Mouse (Mus musculus) MEL (cell line): Measurements from ENCODE around the gene Pacsin1. TPM values are rescaled to one million over a fixed set of nuclear protein-coding genes. Genes with fewer than 3 reads are reported as not detected.

ENCODE experiments used
- DNase-seq: peaks from one replicate; pipeline ENCODE4 v3.0.0; 2011; ENCODE audit warnings: low read depth, low spot score
- H3K27ac ChIP-seq: 2 replicates; pipeline ENCODE4 v1.5.1; 2012; ENCODE audit warnings: low read depth, mild to moderate bottlenecking, control low read depth, low read length, moderate library complexity; ENCODE audit not compliant: control insufficient read depth
- H3K27me3 ChIP-seq, 2 experiments: fragments of 150-350 bp in 1 of 2; sonication (generic) in 1 of 2; 2 replicates each; pipeline ENCODE4 v1.6.1; 2012; ENCODE audit warnings: low read length in 2 of 2, mild to moderate bottlenecking in 2 of 2, improper control_type of control experiment in 1 of 2, moderate library complexity in 1 of 2; ENCODE audit not compliant: insufficient read depth in 2 of 2, control insufficient read depth in 1 of 2
- H3K36me3 ChIP-seq, 2 experiments: 2 replicates each; pipeline ENCODE4 v1.6.1; 2012 to 2014; ENCODE audit warnings: low read length in 2 of 2, improper control_type of control experiment in 1 of 2, inconsistent platforms in 1 of 2, mild to moderate bottlenecking in 1 of 2; ENCODE audit not compliant: insufficient read depth in 2 of 2, control insufficient read depth in 1 of 2
- H3K4me1 ChIP-seq, 2 experiments: fragments of 150-350 bp in 1 of 2; sonication (generic) in 1 of 2; 2 replicates each; pipeline ENCODE4 v1.6.1; 2012; ENCODE audit warnings: low read length in 2 of 2, improper control_type of control experiment in 1 of 2, mild to moderate bottlenecking in 1 of 2; ENCODE audit not compliant: insufficient read depth in 2 of 2, control insufficient read depth in 1 of 2
- H3K4me3 ChIP-seq, 2 experiments: fragments of 150-350 bp in 1 of 2; sonication (generic) in 1 of 2; 2 replicates each; pipeline ENCODE4 v1.5.1; 2012; ENCODE audit warnings: low read depth in 2 of 2, low read length in 2 of 2, mild to moderate bottlenecking in 2 of 2, moderate library complexity in 2 of 2, control low read depth in 1 of 2, improper control_type of control experiment in 1 of 2; ENCODE audit not compliant: control insufficient read depth in 1 of 2, insufficient read depth in 1 of 2
- H3K79me2 ChIP-seq: 2 replicates; pipeline ENCODE4 v1.6.1; 2012; ENCODE audit warnings: mild to moderate bottlenecking, low read length, moderate library complexity; ENCODE audit not compliant: control insufficient read depth, poor library complexity, insufficient read depth
- H3K9ac ChIP-seq: 2 replicates; pipeline ENCODE4 v1.6.1; 2012; ENCODE audit warnings: low read depth, mild to moderate bottlenecking, control low read depth, low read length, moderate library complexity; ENCODE audit not compliant: control insufficient read depth, poor library complexity, severe bottlenecking
- H3K9me3 ChIP-seq: fragments of 150-350 bp; sonication (generic); replicated peaks from 2 replicates; pipeline ENCODE4 v1.6.1; 2012; ENCODE audit warnings: mild to moderate bottlenecking, low read length, improper control_type of control experiment, moderate library complexity; ENCODE audit not compliant: insufficient read depth
- BHLHE40 ChIP-seq: IDR thresholded peaks from 2 replicates; pipeline ENCODE4 v1.6.1; 2012; ENCODE audit warnings: low read depth, mild to moderate bottlenecking, inconsistent platforms, low read length, improper control_type of control experiment, borderline replicate concordance
- CTCF ChIP-seq, 3 experiments: IDR thresholded peaks in 2 of 3; conservative IDR thresholded peaks in 1 of 3; 2 replicates each; pipeline ENCODE4 v1.5.1; 2011 to 2012; ENCODE audit warnings: low read length in 3 of 3, low read depth in 2 of 3, mild to moderate bottlenecking in 2 of 3, improper control_type of control experiment in 1 of 3, inconsistent platforms in 1 of 3, mixed read lengths in 1 of 3, moderate library complexity in 1 of 3; ENCODE audit not compliant: control insufficient read depth in 1 of 3, insufficient read depth in 1 of 3, poor library complexity in 1 of 3, severe bottlenecking in 1 of 3
- E2F4 ChIP-seq: IDR thresholded peaks from 2 replicates; pipeline ENCODE4 v1.6.1; 2011; ENCODE audit warnings: low read depth, low read length, improper control_type of control experiment, borderline replicate concordance
- ETS1 ChIP-seq: IDR thresholded peaks from 2 replicates; pipeline ENCODE4 v1.6.1; 2012; ENCODE audit warnings: low read depth, mild to moderate bottlenecking, inconsistent platforms, low read length, improper control_type of control experiment, moderate library complexity
- GABPA ChIP-seq: IDR thresholded peaks from 2 replicates; pipeline ENCODE4 v1.6.1; 2012; ENCODE audit warnings: low read depth, mild to moderate bottlenecking, inconsistent platforms, low read length, improper control_type of control experiment, moderate library complexity
- HCFC1 ChIP-seq: IDR thresholded peaks from 2 replicates; pipeline ENCODE4 v1.6.1; 2012; ENCODE audit warnings: low read depth, mild to moderate bottlenecking, inconsistent platforms, low read length, improper control_type of control experiment, moderate library complexity
- KAT2A ChIP-seq: conservative IDR thresholded peaks from 2 replicates; pipeline ENCODE4 v1.6.1; 2012; ENCODE audit warnings: low read depth, low read length, improper control_type of control experiment, inconsistent platforms
- MXI1 ChIP-seq: IDR thresholded peaks from 2 replicates; pipeline ENCODE4 v1.6.1; 2011; ENCODE audit warnings: mild to moderate bottlenecking, low read depth, low read length, improper control_type of control experiment
- MYC ChIP-seq: IDR thresholded peaks from 2 replicates; pipeline ENCODE4 v1.6.1; 2011; ENCODE audit warnings: low read depth, mild to moderate bottlenecking, low read length, improper control_type of control experiment, moderate library complexity
- NELFE ChIP-seq: IDR thresholded peaks from 2 replicates; pipeline ENCODE4 v1.6.1; 2011; ENCODE audit warnings: low read depth, low read length, improper control_type of control experiment
- NRF1 ChIP-seq: IDR thresholded peaks from 2 replicates; pipeline ENCODE4 v1.6.1; 2014; ENCODE audit warnings: low read depth, mild to moderate bottlenecking, inconsistent platforms, low read length, improper control_type of control experiment, moderate library complexity; ENCODE audit not compliant: poor library complexity, insufficient read depth, severe bottlenecking
- POLR2A ChIP-seq, 2 experiments: IDR thresholded peaks; 2 replicates each; pipeline ENCODE4 v1.6.1; 2011 to 2012; ENCODE audit warnings: low read length in 2 of 2, mild to moderate bottlenecking in 2 of 2, control low read depth in 1 of 2, improper control_type of control experiment in 1 of 2, low read depth in 1 of 2, moderate library complexity in 1 of 2; ENCODE audit not compliant: control insufficient read depth in 1 of 2, insufficient read depth in 1 of 2, poor library complexity in 1 of 2
- TAL1 ChIP-seq: IDR thresholded peaks from 2 replicates; pipeline ENCODE4 v1.6.1; 2012; ENCODE audit warnings: mild to moderate bottlenecking, inconsistent platforms, low read length, moderate library complexity, mixed read lengths
- TBP ChIP-seq: IDR thresholded peaks from 2 replicates; pipeline ENCODE4 v1.8.0; 2011; ENCODE audit warnings: low read depth, low read length, improper control_type of control experiment
- ZKSCAN1 ChIP-seq: IDR thresholded peaks from 2 replicates; pipeline ENCODE4 v1.6.1; 2012; ENCODE audit warnings: low read depth, mild to moderate bottlenecking, inconsistent platforms, low read length, improper control_type of control experiment, moderate library complexity
- ZMIZ1 ChIP-seq: IDR thresholded peaks from 2 replicates; pipeline ENCODE4 v1.6.1; 2012; ENCODE audit warnings: low read depth, mild to moderate bottlenecking, inconsistent platforms, low read length, improper control_type of control experiment, moderate library complexity
- polyA plus RNA-seq, 2 experiments: library from polyadenylated mRNA; stranded (reverse) in 1 of 2; unstranded in 1 of 2; fragments of >175 nt in 1 of 2; fragments of >200 nt in 1 of 2; gene quantifications; 2 replicates each; pipeline versions ENCODE4 v1.2.1 to v1.2.4; 2012; ENCODE audit warnings: low replicate concordance in 2 of 2, low read depth in 1 of 2; ENCODE audit not compliant: insufficient read length in 2 of 2, insufficient read depth in 1 of 2, missing spikeins in 1 of 2
- total RNA-seq: library from RNA; depleted of rRNA; stranded (reverse); fragments of 300-350 nt; gene quantifications from 2 replicates; pipeline ENCODE4 v1.2.3, GENCODE M21; 2012

Pacsin1 gene
- total and polyA plus RNA-seq, 3 experiments: 0.17 TPM; not detected in 2

GRCm38 (mm10) chr17:27701856-27702255, 46.5 kb downstream of the Pacsin1 start:
- H3K79me2 ChIP-seq: no peaks in the 10 kb centered on the region
- H3K36me3 ChIP-seq: no peaks in the 10 kb centered on the region
- no peak overlapping the region for H3K27ac ChIP-seq
- H3K9me3 ChIP-seq: no peaks in the 10 kb centered on the region
- DNase-seq: no peak
- H3K9ac ChIP-seq: no peak overlapping the region
- H3K27me3 ChIP-seq: no peaks in the 10 kb centered on the region; a peak in 1 of 4 replicates
- no peak overlapping the region for H3K4me3 ChIP-seq
- H3K4me1 ChIP-seq: no peaks in the 10 kb centered on the region
- no peak for TF ChIP-seq TAL1
- TF ChIP-seq ZKSCAN1: no peak
- TF ChIP-seq POLR2A (IDR thresholded peaks at IDR 0.05; ENCODE audit: control insufficient read depth in 1 of 2, insufficient read depth in 1 of 2, low read depth in 1 of 2, low read length in 2 of 2, poor library complexity in 1 of 2): no peak

- Histone ChIP-seq H3K4me3 (no peak overlapping the region), H3K79me2 (no peaks in the 10 kb centered on the region), H3K27me3 (no peaks in the 10 kb centered on the region; a peak in 1 of 4 replicates), H3K36me3 (no peaks in the 10 kb centered on the region), H3K9ac (no peak overlapping the region), H3K27ac (no peak overlapping the region), H3K4me1 (no peaks in the 10 kb centered on the region)
- no peak for DNase-seq
- TF ChIP-seq NELFE (no peak), CTCF (IDR thresholded peaks at IDR 0.05 in 2 of 3, conservative IDR thresholded peaks at IDR 0.05 in 1 of 3; ENCODE audit: control insufficient read depth in 1 of 3, insufficient read depth in 1 of 3, low read depth in 2 of 3, low read length in 3 of 3, poor library complexity in 1 of 3, severe bottlenecking in 1 of 3) (peak; percentile 17 to 70 (median 31); a peak in 5 of 6 replicates)
- TF ChIP-seq, all 39 proteins: peak for 1
- H3K9me3 ChIP-seq: no peaks in the 10 kb centered on the region
These were observed 47.2 kb downstream of the Pacsin1 start for GRCm38 (mm10) chr17:27702518-27702917.

GRCm38 (mm10) chr17:27703961-27704621, 48.8 kb downstream of the Pacsin1 start:
- DNase-seq: peak; percentile 72
- Histone ChIP-seq H3K36me3 (no peaks in the 10 kb centered on the region), H3K9ac (no peak overlapping the region)
- no peak for TF ChIP-seq MYC
- TF ChIP-seq KAT2A: no peak
- no peak for TF ChIP-seq BHLHE40
- no peak for TF ChIP-seq TBP
- TF ChIP-seq ZMIZ1: no peak
- TF ChIP-seq ZKSCAN1: no peak
- no peak for TF ChIP-seq MXI1
- TF ChIP-seq NRF1: no peak
- TF ChIP-seq CTCF (IDR thresholded peaks at IDR 0.05 in 2 of 3, conservative IDR thresholded peaks at IDR 0.05 in 1 of 3; ENCODE audit: control insufficient read depth in 1 of 3, insufficient read depth in 1 of 3, low read depth in 2 of 3, low read length in 3 of 3, poor library complexity in 1 of 3, severe bottlenecking in 1 of 3): no peak
- no peak for TF ChIP-seq E2F4
- TF ChIP-seq ETS1: no peak
- no peak for TF ChIP-seq HCFC1
- TF ChIP-seq POLR2A (IDR thresholded peaks at IDR 0.05; ENCODE audit: control insufficient read depth in 1 of 2, insufficient read depth in 1 of 2, low read depth in 1 of 2, low read length in 2 of 2, poor library complexity in 1 of 2): no peak
- no peak for TF ChIP-seq GABPA
- TF ChIP-seq, all 39 proteins: peak for 0
- H3K27me3 ChIP-seq: no peaks in the 10 kb centered on the region
- H3K4me3 ChIP-seq: no peak overlapping the region
- no peaks in the 10 kb centered on the region for H3K79me2 ChIP-seq
- no peaks in the 10 kb centered on the region for H3K4me1 ChIP-seq
- no peaks in the 10 kb centered on the region for H3K9me3 ChIP-seq
- no peak overlapping the region for H3K27ac ChIP-seq
